Mouse (Mus musculus) layer of hippocampus, adult 18-20 months (tissue): ENCODE measurements at regions not wholly inside any gene's neighbourhood (a gene's known extent, or its start where the extent isn't known, plus 50 kb on each side); places are given as distances from the start of the nearest gene placed in this dataset.

Experiments
- DNase-seq, 2 experiments: peaks; one replicate each; pipeline ENCODE4 v3.0.0; 2022; ENCODE audit warnings: low spot score in 2 of 2

- peak in 1 of 2 experiments; percentile 0 for DNase-seq
These were observed 64.1 kb upstream of the Dcaf12l2 start for GRCm38 (mm10) chrX:44432251-44432650.
